Mouse (Mus musculus) cerebellum, adult 2 months (tissue): ENCODE measurements around the gene Col4a4.

Experiments
- CTCF ChIP-seq: fragments of 200-500 bp; IDR thresholded peaks from 2 replicates; pipeline ENCODE4 v1.5.1; 2011; ENCODE audit warnings: low read depth, mild to moderate bottlenecking, control low read depth, low read length, moderate library complexity, borderline replicate concordance; ENCODE audit not compliant: insufficient read depth
- POLR2A ChIP-seq: fragments of 200-500 bp; IDR thresholded peaks from 2 replicates; pipeline ENCODE4 v1.6.1; 2011; ENCODE audit warnings: low read length, control low read depth, borderline replicate concordance; ENCODE audit not compliant: insufficient read depth

GRCm38 (mm10) chr1:82409271-82409670, 177.4 kb downstream of the Col4a4 start:
- TF ChIP-seq POLR2A (no peak), CTCF (no peak)
